In the genomic region with DNA sequence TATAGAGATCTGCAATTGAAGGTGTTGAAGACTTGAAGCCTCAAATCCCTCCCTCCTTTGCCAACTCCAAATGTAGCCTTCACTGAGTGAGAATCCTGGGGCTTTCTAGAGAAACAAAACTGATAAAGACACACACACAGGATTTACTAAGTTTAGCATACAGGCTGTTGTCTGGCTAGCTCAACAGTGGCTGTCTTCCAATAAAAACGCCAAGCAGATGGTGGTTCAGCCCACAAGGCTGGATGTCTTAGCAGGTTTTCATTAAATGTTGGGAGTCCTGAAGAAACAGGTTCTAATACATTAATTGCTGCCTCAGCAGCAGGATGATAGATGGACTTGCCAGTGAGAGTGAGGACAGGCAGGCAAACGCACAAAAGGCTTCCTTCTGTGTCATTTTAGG, we compare ENCODE assay signal across 12 mouse cellular contexts. TPM values are rescaled to one million over a fixed set of nuclear protein-coding genes. Genes with fewer than 3 reads are reported as not detected.
DNase-seq lines count a peak whose midpoint lies in the region; ATAC-seq lines count a peak whose summit lies in the region.
"Had no signal": no experiment of that assay in that cellular context is flagged by ENCODE, and none has a peak within 500 bp of the region (broad histone marks: within the 10 kb centered on the region; RNA-seq: fewer than 3 reads in every experiment).

No protein-coding gene starts in this region.

- peak; percentile 47 for DNase-seq in cerebellum, adult 11 months
- DNase-seq in liver, embryonic 11.5 days (ENCODE audit: low spot score): no peak
- DNase-seq in liver: no peak
- peak; percentile 15 to 35 for DNase-seq in layer of hippocampus, postnatal 14 days (ENCODE audit: low spot score in 2 of 2)
- peak; percentile 56 for DNase-seq in right cerebral cortex, postnatal 25 days
- DNase-seq in thymus, postnatal 36 days: no peak
- no peak for DNase-seq in ovary, postnatal 36 days (ENCODE audit: low spot score)
- DNase-seq: adrenal gland, postnatal 36 days; gastrocnemius, postnatal 14 days had no signal

- no peaks in the 10 kb centered on the region for H3K9me3 ChIP-seq in liver, embryonic 11.5 days (ENCODE audit: control insufficient read depth, low read length)
- H3K9me3 ChIP-seq: embryonic facial prominence, embryonic 13.5 days had no signal

- no peak overlapping the region for H3K4me2 ChIP-seq in liver, embryonic 11.5 days

- peaks cover 7% of the 10 kb centered on the region for H3K4me1 ChIP-seq in liver, embryonic 11.5 days (replicated peaks; ENCODE audit: control insufficient read depth, insufficient read depth, low read length)

- 0 out of 2 replicates have a peak overlapping the region, but pooled peaks have one; percentile 70 for H3K27ac ChIP-seq in liver, embryonic 11.5 days (ENCODE audit: low read depth, low read length)

- H3K4me3 ChIP-seq in liver, embryonic 11.5 days (ENCODE audit: low read depth, low read length): no peak overlapping the region

- 75% methylated on average over 2 of the region's 2 CpGs for WGBS in liver, embryonic 11.5 days

- no peak overlapping the region for H3K9ac ChIP-seq in liver, embryonic 11.5 days (ENCODE audit: low read depth, low read length)

- H3K36me3 ChIP-seq in liver, embryonic 11.5 days (ENCODE audit: control insufficient read depth, insufficient read depth, low read length): peaks cover 25% of the 10 kb centered on the region

- no peaks in the 10 kb centered on the region for H3K27me3 ChIP-seq in liver, embryonic 11.5 days (replicated peaks; ENCODE audit: control insufficient read depth, insufficient read depth, low read length)
- H3K27me3 ChIP-seq: embryonic facial prominence, embryonic 13.5 days; Patski had no signal

- no peak for ATAC-seq in cerebellum, adult (ENCODE audit: insufficient number of reproducible peaks, low FRiP score, low TSS enrichment)
- no peak for ATAC-seq in liver, embryonic 11.5 days (replicated peaks; ENCODE audit: low FRiP score)

RNA-seq across cellular contexts. Expression of a gene that starts 1.1 kb away (rescaled TPM):
- 384 and 445 TPM in 2 replicates for polyA plus RNA-seq in liver, embryonic 11.5 days (2014; fragmentation: Nextera tagmentation; extraction: Ambion mirVana)
- total RNA-seq in layer of hippocampus, postnatal 14 days (2021): 10 to 100 TPM; 11.2 to 14.1 TPM

RNA-seq across cellular contexts. Expression of a gene that starts 32.5 kb away (rescaled TPM):
- 0.06 and 0.10 TPM in 2 replicates for polyA plus RNA-seq in liver, embryonic 11.5 days (2014; fragmentation: Nextera tagmentation; extraction: Ambion mirVana)
- total RNA-seq in layer of hippocampus, postnatal 14 days (2021): 10 to 100 TPM; 34.9 to 36.6 TPM
- total RNA-seq: gastrocnemius, postnatal 14 days had no signal

RNA-seq across cellular contexts. Expression of a gene that starts 56.6 kb away (rescaled TPM):
- 156 and 171 TPM in 2 replicates for polyA plus RNA-seq in liver, embryonic 11.5 days (2014; fragmentation: Nextera tagmentation; extraction: Ambion mirVana)
- total RNA-seq in layer of hippocampus, postnatal 14 days (2021): 10 to 100 TPM; 68.9 to 71.2 TPM

Comparison
In these comparisons a context has a peak if more than half of its experiments do, and no peak if none do; other contexts are left out.
1. DNase-seq: peak in cerebellum, adult 11 months (single experiment), layer of hippocampus, postnatal 14 days (2 of 2) and right cerebral cortex, postnatal 25 days (single experiment); none in liver, embryonic 11.5 days (single experiment), liver (single experiment), thymus, postnatal 36 days (0 of 2) and ovary, postnatal 36 days (single experiment).